Mouse (Mus musculus): Measurements from ENCODE around the gene Hivep2. TPM values are rescaled to one million over a fixed set of nuclear protein-coding genes. Genes with fewer than 3 reads are reported as not detected.

Gene Hivep2
- polyA plus RNA-seq, 1 experiment from 2014 or later = 4.5 TPM

DNA sequence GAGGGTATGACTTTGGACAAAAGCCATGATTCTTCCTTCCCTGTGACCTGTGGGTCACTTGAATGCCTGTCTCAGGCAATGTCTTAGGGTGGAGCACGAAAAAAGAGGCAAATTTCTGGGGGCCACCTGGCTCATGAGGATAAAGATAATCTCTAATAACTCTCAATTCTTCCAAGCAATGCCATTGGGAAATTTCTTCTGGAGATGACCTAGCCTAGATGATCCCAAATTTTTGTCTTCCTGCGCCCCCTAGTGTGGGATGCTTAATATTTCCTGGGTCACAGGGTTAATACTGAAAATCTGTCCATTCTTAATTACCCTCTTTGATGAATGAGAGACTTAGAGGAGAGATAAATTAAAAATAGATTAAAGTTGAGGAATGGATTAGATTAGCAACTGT lies 234.4 kb downstream of the Hivep2 start:
- 13% methylated on average over 2 of the region's 2 CpGs for WGBS
- H3K9ac ChIP-seq = no peak overlapping the region
- ATAC-seq (ENCODE audit: low FRiP score) = no peak; the same call in 1 of the 2 replicates

More for the DNA sequence above, 234.4 kb downstream of the Hivep2 start:
- H3K4me2 ChIP-seq = no peak overlapping the region
- peaks cover 8% of the 10 kb centered on the region for H3K4me1 ChIP-seq
- H3K4me3 ChIP-seq (replicated peaks) = no peak overlapping the region
- no peaks in the 10 kb centered on the region for H3K9me3 ChIP-seq
- H3K27ac ChIP-seq = no peak overlapping the region
- H3K27me3 ChIP-seq = no peaks in the 10 kb centered on the region
- H3K36me3 ChIP-seq (replicated peaks) = no peaks in the 10 kb centered on the region

Other genes with a start within 250 kb of the Hivep2 start
- 29.2 and 30.9 TPM in 2 replicates for gene Aig1, start 97.1 kb upstream of the Hivep2 start, polyA plus RNA-seq (2016; fragmentation: Nextera tagmentation; extraction: Ambion mirVana)